Mouse (Mus musculus): Measurements from ENCODE around the gene Pcp4.

The Pcp4 gene

DNA sequence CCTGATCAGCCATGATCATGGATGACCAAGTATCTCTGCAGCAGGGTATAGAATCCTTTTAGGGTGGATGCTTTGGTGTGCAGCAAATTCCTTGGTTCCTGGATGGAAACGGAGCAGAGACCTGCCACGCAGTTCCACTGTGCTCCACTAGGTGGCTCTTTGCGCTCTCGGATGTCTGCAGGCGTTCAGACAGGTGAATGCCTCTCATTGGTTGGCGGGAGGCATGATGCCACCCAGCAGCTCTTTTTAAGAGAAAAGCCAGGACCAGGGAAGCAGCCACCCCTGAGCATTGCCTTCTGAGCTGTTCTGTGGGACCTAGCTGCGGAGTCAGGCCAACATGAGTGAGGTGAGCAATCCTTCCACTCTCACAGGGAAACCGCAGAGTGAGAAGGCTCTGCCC is at the start of gene Pcp4:
Gene Pcp4, plus strand, starts transcription at position 162 of the 400 bp plus-strand sequence.
- DNase-seq (ENCODE audit: low spot score in 2 of 2) = peak; percentile 10 to 37

DNA sequence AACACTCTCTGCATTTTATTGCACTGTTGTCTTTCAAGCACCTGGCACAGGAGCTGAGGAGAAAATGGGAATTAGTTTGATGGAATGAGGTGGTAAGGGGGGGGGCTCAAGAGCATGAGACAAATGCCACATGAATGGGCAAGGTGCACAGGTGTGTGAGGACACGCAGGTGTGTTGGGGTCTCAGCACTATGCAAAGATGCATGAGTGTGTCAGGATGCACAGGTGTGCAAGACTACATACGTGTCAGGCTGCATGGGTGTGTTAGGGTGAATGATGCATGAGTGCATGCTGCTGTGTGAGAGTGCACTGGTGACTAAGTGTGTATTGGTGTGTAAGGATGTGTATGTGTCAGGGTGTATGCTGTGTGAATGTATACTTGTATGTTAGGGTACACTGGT is 42.4 kb upstream of the Pcp4 start:
- DNase-seq (ENCODE audit: low spot score in 2 of 2) = no peak

DNA sequence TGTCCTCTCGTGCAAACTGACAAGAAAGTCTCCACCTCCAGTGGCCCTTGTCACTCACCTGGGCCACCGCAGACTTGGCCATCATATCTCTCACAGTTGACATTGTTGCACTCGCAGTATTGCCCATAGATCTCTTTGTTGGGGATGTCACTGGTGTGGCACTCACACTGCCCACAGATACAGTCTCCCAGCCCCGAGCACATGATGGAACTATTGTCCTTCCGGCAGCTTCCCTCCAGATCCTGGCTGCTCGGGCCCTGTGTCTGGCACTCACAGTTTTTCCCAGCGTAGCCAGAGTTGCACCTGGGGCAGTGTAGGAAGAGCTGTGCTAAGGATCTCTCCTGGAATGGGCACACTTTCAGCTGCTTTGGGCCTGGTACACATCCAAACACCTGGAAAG is 40.7 kb upstream of the Pcp4 start:
- DNase-seq (ENCODE audit: low spot score in 2 of 2) = no peak

DNA sequence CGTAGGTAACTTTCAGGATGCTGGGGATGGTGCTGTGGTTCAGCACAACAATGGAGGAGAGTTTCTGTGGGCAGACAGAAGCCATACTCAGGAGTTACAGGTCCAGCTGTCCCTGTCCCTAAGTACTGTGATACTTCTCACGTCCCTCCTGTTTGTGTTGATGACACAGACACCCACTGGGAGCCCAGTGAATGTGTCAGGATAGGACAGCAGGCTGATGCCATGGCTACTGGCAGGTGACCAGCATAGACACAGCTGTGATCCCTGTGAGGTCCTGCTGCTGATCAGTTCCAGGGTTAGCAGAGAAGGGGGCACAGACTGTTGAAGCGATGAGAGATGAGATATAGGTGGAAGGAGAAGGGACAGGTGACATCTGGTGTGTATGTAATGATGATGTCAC is 38.4 kb upstream of the Pcp4 start:
- DNase-seq (ENCODE audit: low spot score in 2 of 2) = no peak

DNA sequence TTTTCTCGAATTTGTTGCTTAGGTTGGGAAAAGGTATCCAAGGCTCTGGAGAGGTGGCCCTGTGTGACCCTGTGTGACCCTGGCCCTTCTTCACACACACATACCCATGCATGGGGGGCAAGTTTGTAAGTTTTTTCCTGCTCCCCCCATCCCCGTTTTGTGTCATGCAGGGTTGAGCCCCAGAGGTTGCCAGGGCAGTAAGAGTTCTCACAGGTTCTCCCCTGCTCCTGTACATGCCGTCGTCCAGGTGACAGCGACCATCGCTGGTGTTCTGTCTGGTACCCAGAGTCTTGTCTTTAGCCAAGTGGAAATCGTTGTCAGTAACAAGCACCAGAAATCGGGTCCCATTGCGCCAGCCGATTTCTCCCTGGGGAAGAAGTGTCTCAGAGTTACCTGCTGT is 34.1 kb upstream of the Pcp4 start:
- DNase-seq (ENCODE audit: low spot score in 2 of 2) = no peak

DNA sequence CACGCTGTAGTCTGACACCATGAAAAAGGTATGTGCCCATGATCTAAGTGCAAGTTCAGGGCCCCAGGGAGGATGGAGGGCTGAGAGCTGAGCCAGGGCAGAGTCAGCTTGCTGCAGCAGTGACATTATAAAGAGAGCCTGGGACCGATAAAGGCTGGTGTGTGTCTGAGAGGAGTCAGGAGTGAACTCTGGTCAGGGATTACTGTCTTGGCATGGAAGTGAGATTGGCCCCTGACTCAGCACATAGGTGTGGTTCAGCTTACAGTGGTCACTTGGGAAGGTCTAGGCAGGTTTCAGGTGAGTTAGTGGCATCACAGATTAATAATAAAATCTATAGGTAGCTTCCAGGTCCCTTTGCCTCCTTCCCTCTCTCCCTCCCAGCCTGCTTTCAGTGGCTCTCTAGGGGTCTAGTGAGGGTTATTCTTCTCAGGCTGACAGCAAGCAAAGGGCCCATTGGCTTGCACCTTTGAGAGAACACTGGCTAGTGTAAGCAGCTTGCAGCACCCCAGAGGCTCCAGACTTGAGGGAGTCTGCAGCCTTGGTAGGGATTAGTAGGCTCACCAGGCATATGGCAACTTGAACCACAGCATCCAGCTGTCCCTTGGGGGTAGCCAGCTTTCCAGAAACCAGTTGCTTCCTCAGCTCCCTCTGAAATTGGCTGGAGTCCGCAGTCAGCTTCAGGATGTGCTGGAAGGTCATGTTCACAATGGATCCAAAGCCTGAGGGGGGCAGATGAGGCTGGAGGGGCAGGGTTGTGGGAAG is 33.2 kb upstream of the Pcp4 start:
- no peak for DNase-seq (ENCODE audit: low spot score in 2 of 2)

DNA sequence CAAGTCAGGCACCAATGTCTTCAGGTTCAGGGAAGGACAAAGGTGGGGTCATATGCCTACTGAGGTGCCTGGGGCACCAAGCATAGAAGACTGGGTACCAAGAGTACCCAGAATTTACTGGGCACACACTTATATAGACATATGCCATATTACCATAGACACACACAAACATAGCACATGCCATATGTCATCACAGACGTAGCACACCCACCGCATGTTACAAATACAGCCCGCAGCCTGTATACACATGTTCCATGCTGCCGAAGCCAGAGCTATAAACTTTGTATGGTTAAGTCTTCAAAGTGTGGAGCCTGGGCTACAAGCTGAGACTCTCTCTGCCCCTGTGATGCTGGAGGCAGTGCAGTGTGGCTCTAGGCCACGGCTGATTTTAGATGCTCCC is 28.5 kb upstream of the Pcp4 start:
- DNase-seq (ENCODE audit: low spot score in 2 of 2) = no peak

DNA sequence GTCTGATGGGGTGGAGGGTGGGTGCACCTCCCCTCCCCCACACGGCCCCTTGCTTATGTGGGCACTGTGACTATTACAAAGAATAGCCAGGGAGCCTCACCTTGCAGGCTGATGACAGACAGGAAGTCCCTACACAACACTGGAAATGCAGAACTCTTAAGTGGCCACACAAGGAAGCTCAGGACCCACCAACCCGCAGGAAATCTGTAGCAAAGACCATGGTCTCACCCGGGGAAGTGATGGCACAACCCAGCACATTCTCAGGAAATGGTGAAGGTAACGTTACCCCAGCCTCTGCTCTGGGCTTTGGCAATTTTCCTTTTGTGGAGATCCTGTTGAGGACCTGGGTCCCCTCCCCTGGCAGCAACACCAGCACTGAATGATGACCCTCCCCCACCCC is 27.7 kb upstream of the Pcp4 start:
- no peak for DNase-seq (ENCODE audit: low spot score in 2 of 2)

DNA sequence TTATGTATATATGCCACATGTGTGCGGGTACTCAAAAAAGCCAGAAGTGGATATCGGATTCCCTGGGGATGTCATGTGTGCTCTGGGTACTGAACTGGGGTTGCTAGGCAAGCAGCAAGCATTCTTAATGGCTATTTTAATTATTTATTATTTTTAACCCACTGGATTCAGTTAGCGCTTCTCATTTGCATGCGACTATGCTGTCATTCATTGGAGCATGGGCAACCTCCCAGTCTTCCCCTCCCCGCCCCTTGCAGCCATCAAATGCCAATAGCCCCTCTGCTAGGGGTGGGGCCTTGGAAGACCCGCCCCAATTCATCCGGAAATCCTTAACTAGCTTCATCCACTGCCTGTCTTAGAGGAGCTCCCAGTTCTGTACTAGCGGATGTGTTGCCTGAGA is 26.5 kb upstream of the Pcp4 start:
- no peak for DNase-seq (ENCODE audit: low spot score in 2 of 2)

DNA sequence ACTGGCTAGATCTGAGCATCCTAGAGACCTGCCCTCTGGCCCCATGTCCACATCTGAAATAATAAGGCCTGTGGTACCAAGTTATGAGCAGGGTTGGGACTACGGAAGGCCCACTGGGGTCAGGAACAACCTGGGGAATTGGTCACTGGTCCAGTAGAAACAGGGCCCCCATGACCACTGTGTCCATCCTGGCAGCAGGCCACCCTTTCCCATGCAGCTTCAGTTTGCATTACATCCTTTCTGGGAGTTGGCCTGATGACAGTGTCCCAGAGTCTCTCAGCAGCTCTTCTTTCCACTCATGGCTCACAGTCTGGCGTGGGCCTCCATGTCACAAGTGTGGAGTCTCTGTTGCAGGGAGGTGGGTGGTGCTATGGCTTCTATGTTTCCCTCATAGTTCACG is 25.6 kb upstream of the Pcp4 start:
- no peak for DNase-seq (ENCODE audit: low spot score in 2 of 2)

DNA sequence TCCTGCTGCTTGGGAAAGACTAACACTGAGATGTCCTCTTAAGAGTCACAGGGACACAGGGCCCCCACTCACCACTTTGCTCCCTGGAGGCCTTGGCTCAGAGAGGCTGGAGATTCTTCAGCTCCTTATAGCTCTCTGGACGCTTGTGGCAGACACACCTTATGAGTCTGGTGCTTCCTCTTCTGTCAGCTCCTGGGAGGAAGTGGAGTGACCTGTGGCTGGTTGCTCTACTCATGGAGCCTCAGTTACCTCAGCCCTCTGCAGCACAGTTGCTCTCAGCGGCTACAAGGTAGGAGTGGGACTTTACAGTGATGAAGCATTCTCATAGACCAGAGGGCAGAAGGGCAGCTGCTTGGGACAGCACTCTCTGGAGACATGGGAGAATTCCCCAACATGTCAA is 23.9 kb upstream of the Pcp4 start, which contains the start of gene Itgb2l:
Gene Itgb2l, minus strand, starts transcription at position 152 of the 400 bp plus-strand sequence.
- DNase-seq (ENCODE audit: low spot score in 2 of 2) = no peak

DNA sequence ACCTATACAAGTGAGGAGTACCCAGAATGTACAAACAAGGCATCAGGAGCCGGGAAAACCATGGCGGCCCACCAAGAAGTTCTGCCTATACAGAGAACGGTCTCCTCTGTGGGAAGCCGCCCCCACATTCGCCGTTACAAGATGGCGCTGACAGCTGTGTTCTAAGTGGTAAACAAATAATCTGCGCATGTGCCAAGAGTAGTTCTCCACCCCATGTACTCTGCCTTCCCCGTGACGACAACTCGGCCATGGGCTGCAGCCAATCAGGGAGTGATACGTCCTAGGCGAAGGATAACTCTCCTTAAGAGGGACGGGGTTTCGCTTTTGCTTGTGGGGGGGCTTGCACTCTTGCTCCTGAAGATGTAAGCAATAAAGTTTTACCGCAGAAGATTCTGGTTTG is 16.5 kb upstream of the Pcp4 start:
- peak in 1 of 2 experiments; percentile 4 for DNase-seq (ENCODE audit: low spot score in 2 of 2)

DNA sequence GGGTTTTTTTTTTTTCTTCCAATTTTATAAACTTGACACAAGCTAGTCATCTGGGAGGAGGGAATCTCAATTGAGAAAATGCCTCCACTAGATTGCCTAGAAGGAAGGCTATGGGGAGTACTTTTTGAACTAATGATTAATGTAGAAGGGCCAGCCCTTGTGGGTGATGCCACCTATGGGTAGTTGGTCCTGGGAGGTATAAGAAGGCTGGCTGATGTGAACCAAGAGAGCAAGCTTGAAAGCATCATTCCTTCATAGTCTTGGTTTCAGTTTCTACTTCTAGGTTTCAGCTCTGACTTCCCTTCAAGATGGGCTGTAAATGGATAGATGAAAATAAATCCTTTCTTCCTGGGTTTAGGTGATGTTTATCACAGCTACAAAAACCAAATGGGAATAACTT is 13.3 kb upstream of the Pcp4 start:
- DNase-seq (ENCODE audit: low spot score in 2 of 2) = no peak

DNA sequence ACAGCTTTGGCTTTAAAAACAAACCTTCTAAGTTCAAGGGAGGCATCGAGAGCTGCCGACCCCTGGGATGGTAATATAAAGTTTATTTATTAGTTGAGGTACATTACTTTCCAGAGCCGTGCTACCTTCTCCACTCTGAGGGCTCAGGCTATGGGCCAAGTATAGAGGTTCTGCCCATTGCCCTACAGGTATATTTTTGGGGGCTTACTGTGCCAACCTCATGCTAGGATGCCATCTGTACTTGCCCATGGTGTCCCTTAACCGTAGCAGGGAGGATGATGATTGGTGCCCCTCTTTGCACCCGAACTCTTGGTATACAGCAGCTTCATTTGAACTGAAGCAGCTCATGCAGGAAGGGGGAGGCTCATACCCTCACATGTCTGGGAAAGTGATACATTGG is 9.8 kb upstream of the Pcp4 start:
- no peak for DNase-seq (ENCODE audit: low spot score in 2 of 2)

DNA sequence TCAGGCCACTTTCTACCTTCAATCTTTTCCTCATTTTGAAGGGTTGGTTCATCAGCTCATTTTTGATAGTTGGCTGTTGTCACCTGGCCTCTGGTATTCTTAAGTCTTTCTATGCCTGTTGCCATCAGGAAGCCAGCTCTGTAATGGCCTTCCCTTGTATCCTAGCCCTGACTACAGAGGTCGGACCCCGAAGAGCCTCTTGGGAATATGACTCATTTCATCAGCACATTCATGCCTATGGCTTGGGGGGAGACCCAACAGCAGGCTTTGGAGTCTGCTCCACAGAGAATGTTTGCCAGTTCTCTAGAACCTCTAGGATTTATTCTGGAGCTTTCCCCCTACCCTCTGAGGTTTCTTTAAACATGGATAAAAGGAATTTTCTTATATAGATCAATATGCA is 8.1 kb upstream of the Pcp4 start:
- no peak for DNase-seq (ENCODE audit: low spot score in 2 of 2)

DNA sequence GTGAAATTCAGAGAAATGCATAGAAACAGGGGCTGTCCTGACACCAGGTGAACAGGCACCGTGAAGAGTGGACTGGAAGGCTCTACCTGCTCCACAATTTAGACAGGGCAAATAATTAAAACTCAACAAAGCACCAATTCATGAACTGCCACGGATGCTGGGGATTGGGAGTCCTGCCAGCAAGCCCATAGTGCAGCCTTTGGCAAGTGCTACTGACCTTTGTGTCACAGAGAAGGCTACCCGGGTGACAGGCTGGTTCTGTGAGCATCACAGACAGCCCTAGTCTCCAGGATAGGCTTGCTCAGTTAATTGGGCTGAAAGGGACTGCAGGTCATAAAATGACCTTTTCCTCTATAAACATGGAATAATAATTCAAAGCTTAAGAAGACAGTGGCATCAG is 6.6 kb upstream of the Pcp4 start:
- DNase-seq (ENCODE audit: low spot score in 2 of 2) = no peak

DNA sequence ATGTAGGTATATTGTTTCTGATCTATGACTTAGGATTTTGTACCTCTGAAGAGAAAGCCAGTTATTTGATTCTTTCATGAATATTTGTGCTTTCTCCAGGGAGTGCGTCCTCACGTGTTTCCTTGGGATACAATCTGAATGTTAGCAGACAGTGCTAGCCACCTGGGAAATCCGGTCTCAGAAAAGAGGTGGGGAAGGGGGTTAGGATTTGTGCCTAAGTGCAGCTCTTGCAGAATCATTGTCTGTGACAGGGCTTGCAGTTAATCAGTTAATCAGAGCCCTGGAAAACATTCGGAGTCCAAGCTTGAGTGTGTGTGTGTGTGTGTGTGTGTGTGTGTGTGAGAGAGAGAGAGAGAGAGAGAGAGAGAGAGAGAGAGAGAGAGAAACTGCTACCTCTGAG is 605 bp downstream of the Pcp4 start:
- no peak for DNase-seq (ENCODE audit: low spot score in 2 of 2)

DNA sequence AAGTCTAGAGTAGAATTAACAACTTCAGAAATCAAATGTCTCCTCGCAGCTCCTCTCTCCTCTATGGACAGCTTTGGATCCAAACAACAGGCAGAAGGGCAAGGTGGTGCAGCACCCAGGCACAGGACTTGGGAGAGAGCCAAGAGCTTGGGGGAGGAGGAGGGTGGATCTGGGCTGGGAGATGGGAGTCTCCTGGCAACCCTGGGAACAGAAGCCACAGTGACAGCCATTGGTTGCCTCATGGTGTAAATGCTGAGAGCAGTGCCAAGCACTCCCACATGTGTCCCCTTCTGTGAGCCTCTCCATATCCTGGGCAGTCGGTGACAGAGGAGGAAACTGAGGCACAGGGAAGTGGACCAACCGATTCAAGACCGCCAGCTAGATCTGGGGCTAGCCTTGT is 1.3 kb downstream of the Pcp4 start:
- DNase-seq (ENCODE audit: low spot score in 2 of 2) = peak; percentile 6 to 13

DNA sequence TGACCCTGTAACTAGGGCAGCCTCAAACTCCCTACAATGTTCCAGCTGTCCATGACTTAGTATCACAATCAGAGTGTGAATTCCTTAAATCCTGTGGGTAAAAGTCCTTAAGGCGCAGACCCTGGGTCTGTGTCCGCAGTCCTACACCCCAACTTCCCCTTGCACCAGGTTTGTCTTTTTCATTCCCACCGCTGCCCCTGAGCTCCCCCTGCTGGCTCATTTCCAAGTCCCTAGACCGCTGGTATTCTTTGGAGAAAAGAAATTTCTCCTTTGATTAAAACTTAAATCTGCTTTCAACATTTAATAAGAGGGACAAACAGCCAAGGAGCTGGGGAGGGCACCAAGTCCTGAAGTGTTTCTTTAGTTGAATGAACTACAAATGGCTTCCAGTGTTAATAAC is 2.2 kb downstream of the Pcp4 start:
- no peak for DNase-seq (ENCODE audit: low spot score in 2 of 2)

DNA sequence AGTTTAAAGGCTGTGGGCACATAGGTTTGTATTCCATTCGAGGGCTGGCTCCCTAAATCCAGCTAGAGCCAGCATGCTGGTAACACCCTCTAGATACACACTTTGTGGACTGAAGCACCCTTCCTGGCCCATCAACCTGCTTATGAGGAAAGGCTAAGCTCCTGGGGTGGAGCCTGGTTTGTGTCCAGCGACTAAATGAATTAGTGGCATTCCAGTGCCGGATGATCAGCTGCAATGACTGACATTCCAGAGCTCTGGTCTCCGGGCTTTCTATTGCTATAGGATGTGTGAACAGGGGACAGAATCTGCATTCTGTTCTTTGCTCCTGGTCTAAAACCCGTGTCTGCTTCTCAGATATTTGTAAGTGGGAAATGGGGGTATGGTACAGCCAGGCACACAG is 5.0 kb downstream of the Pcp4 start:
- no peak for DNase-seq (ENCODE audit: low spot score in 2 of 2)

DNA sequence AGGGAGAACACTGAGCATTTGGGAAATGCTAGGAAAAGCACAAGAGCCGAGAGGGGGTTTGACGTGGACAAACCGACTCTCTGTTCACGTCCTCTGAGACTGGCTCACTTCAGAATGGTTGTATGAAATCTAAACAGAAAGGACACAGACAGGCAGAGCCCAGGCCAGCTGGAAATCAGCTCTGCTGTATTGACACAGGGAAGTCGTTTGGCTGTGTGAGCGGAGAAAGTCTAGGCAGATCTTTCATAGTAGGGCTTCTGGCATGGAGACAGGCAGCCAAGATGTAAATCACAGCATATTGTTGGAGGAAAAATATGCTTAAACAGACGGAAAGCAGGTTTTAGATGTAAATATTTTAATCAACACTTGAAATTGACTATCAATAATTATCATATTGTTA is 5.4 kb downstream of the Pcp4 start:
- DNase-seq (ENCODE audit: low spot score in 2 of 2) = no peak

DNA sequence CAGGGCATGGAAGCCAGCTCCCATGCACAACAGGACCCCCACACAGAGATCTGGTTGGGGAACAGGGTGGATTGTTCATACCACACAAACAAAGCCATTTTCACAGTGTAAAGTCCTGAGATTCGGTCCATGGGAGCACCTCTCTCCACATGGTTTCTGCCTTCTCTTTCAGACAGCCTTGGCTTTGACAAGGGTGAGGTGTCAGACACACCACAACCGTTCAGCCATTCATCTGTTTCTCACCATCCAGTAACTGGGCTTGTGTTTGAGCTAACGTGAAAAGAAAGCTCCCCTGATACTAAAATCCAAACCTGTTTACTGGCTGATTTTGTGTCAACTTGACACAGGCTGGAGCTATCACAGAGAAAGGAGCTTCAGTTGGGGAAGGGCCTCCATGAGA is 6.8 kb downstream of the Pcp4 start:
- DNase-seq (ENCODE audit: low spot score in 2 of 2) = no peak

DNA sequence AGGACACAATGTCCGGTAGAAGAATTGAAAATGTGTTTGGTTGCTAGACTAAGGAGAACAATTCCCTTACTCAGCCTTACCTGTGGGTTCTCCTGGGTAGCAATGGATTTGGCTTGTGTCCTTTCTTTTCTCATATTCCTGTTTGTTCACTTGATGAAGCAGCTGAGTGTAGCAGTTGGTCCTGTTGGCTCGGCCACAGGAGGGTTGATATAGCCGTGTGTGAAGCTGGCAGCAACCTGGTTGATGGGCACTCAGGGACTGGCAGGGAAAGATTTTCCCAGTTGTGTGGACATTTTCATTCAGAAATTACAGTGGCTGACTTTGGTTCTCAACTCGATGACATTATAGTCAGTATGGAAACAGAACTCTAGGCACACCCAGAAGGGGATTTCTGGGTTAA is 14.4 kb downstream of the Pcp4 start:
- DNase-seq (ENCODE audit: low spot score in 2 of 2) = no peak

DNA sequence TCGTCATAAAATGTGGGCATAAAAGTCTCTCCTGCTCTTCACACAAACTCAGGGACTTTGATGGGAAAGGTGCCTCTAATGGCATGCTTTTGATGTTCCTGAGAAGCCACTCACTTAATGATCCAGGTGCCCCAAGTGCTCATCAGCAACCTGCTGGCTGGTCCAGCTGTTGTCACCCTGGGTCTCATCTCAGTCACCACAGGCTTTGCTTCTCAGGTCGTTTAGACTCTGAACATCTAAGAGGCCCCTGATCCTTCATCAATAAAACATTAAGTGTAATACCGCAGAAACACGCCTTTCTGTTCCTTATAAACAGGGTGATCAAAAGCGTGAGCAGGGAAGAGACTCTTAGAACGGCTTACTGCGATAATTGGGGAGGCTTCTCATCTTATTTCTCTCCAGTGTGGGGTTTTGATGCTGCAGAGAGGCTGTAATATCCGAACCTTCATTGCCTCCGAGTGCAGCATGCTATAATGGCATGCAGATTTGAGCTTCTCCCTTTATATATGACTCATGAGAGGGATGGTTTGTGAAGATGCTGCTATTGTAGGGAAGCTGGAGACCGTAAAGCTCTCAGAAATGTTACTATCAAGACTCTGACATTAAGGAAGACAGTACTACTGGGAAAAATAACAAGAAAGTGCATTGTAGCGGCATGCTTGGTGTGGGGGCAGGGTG is 19.7 kb downstream of the Pcp4 start:
- DNase-seq (ENCODE audit: low spot score in 2 of 2) = no peak

Measured in heart, adult 9 months (tissue).